Mouse (Mus musculus) naive thymus-derived CD4-positive, alpha-beta T cell, adult 2 months (primary cell): ENCODE results near the gene Tmem26.
"Not testable (repeated sequence)": the region's sequence is repeated elsewhere in the genome, so short reads cannot be mapped to it uniquely, and the experiment has no call there.

Source experiments
- DNase-seq: peaks from one replicate; pipeline ENCODE4 v3.0.0-alpha.2; 2011; ENCODE audit warnings: low read depth

Gene Tmem26

GRCm38 (mm10) chr10:68723568-68724360 lies at the start of gene Tmem26:
Gene Tmem26 (plus strand): TSS chr10:68723646.
- no peak for DNase-seq

- DNase-seq, result no peak
Measured at GRCm38 (mm10) chr10:68678678-68679077, 44.8 kb upstream of the Tmem26 start.

GRCm38 (mm10) chr10:68681233-68681632 lies 42.2 kb upstream of the Tmem26 start:
- DNase-seq, result no peak

GRCm38 (mm10) chr10:68685510-68685909 lies 37.9 kb upstream of the Tmem26 start:
- no peak for DNase-seq

- no peak for DNase-seq
Measured at GRCm38 (mm10) chr10:68691116-68691515, 32.3 kb upstream of the Tmem26 start.

GRCm38 (mm10) chr10:68692401-68692800 lies 31.0 kb upstream of the Tmem26 start:
- no peak for DNase-seq

- DNase-seq, result no peak
Measured at GRCm38 (mm10) chr10:68695760-68696336, 27.6 kb upstream of the Tmem26 start.

GRCm38 (mm10) chr10:68704268-68704667 lies 19.2 kb upstream of the Tmem26 start:
- DNase-seq, result no peak

GRCm38 (mm10) chr10:68705471-68706036 lies 17.9 kb upstream of the Tmem26 start:
- no peak for DNase-seq

GRCm38 (mm10) chr10:68707014-68707852 lies 16.2 kb upstream of the Tmem26 start:
- DNase-seq, result no peak

GRCm38 (mm10) chr10:68712926-68713325 lies 10.5 kb upstream of the Tmem26 start:
- DNase-seq, result no peak

GRCm38 (mm10) chr10:68714302-68714701 lies 9.1 kb upstream of the Tmem26 start:
- no peak for DNase-seq

- DNase-seq, result no peak
Measured at GRCm38 (mm10) chr10:68715396-68715795, 8.1 kb upstream of the Tmem26 start.

GRCm38 (mm10) chr10:68718375-68718774 lies 5.1 kb upstream of the Tmem26 start:
- no peak for DNase-seq

- DNase-seq, result no peak
Measured at GRCm38 (mm10) chr10:68720887-68721400, 2.5 kb upstream of the Tmem26 start.

GRCm38 (mm10) chr10:68723015-68723414 lies 431 bp upstream of the Tmem26 start:
- DNase-seq, result no peak

GRCm38 (mm10) chr10:68724361-68724720 lies 895 bp downstream of the Tmem26 start:
- DNase-seq, result peak; percentile 51

- no peak for DNase-seq
Measured at GRCm38 (mm10) chr10:68727464-68727863, 4.0 kb downstream of the Tmem26 start.

GRCm38 (mm10) chr10:68735621-68736020 lies 12.2 kb downstream of the Tmem26 start:
- DNase-seq, result no peak

GRCm38 (mm10) chr10:68737391-68737790 lies 13.9 kb downstream of the Tmem26 start:
- DNase-seq, result no peak

GRCm38 (mm10) chr10:68738981-68739380 lies 15.5 kb downstream of the Tmem26 start:
- not testable (repeated sequence) for DNase-seq

- no peak for DNase-seq
Measured at GRCm38 (mm10) chr10:68740251-68740650, 16.8 kb downstream of the Tmem26 start.
